In the genomic region with DNA sequence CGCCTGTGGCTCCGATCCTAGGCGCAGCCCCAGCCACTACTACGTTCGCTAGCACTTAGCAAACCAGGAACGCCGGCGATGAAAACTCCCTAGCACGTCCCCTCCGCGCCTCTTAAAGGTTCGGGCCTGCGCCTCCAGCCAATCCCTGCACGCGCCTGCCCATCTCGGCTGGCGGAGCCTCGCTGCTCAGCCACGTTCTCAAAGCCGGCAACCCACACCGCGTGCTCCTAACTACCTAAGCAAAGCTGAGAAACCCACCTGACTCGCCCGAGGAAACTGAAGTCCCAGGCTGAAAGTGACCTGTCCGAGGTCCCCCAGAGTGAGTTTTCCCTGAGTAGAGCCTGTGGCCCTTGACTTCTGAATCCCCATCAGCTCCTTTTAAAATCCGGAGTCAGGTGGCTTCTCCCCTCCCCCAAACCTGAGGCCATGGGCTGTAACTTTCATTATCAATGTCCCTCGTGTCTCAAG, we compare ENCODE assay signal across 8 mouse cellular contexts. TPM values are rescaled to one million over a fixed set of nuclear protein-coding genes. Genes with fewer than 3 reads are reported as not detected.
DNase-seq lines count a peak whose midpoint lies in the region; ATAC-seq and TF ChIP-seq lines count a peak whose summit lies in the region.

A gene (minus strand): TSS at position 89 of the 468 bp plus-strand sequence.

- peak; percentile 89 for DNase-seq in Muller cell, postnatal 12 days (ENCODE audit: inconsistent ontology term)
- peak; percentile 20 for DNase-seq in cerebellum, adult 8-10 months
- peak; percentile 39 to 63 for DNase-seq in frontal cortex, postnatal 25 days (ENCODE audit: low spot score in 2 of 2)
- peak; percentile 85 for DNase-seq in induced T-regulatory cell, adult 2 months (ENCODE audit: low read depth)
- peak; percentile 76 for DNase-seq in left cerebral cortex, adult 2 months (ENCODE audit: extremely low spot score in 1 of 2, low spot score in 2 of 2)
- peak; percentile 73 for DNase-seq in lung, postnatal 36 days
- peak; percentile 67 to 70 for DNase-seq in right cerebral cortex, adult 2 months (ENCODE audit: low spot score in 2 of 2)

- H3K27ac ChIP-seq in left cerebral cortex, adult 2 months = peak within 1 kb of the TSS; percentile 72

- H3K4me3 ChIP-seq in left cerebral cortex, adult 2 months = peak within 1 kb of the TSS; percentile 56

- intact Hi-C loops in left cerebral cortex, adult 2 months (cut with DNase I) = no loop called here

- TF ChIP-seq CTCF in left cerebral cortex, adult 2 months (IDR thresholded peaks at IDR 0.05) = no peak

- no peak for ATAC-seq in erythroblast, adult 5-6 weeks (replicated peaks; ENCODE audit: low FRiP score, poor library complexity, severe bottlenecking)

RNA-seq across cellular contexts. Expression of the gene that starts here (rescaled TPM):
- 10 to 100 TPM; 35.0 to 39.8 TPM for total RNA-seq in left cerebral cortex, adult 2 months (2021)
- not detected in 2 replicates for total RNA-seq in erythroblast, adult 5-6 weeks (2015; ENCODE audit: low replicate concordance)
- total RNA-seq in erythroblast, adult 5-6 weeks (2017; ENCODE audit: low replicate concordance) = not detected in 2 replicates

Comparison
In these comparisons a context has a peak if more than half of its experiments do, and no peak if none do; other contexts are left out.
1. RNA of the gene that starts here (total RNA-seq): 35.0 to 39.8 TPM in left cerebral cortex, adult 2 months; not detected in erythroblast, adult 5-6 weeks; every median in the first group is over 10 times any median in the second.
2. DNase-seq: peak in every context shown above with its lines; median percentile 89 in Muller cell, postnatal 12 days; 85 in induced T-regulatory cell, adult 2 months; 76 in left cerebral cortex, adult 2 months; 73 in lung, postnatal 36 days; 68 in right cerebral cortex, adult 2 months; 51 in frontal cortex, postnatal 25 days; 20 in cerebellum, adult 8-10 months.